Mouse (Mus musculus): ENCODE data around the gene Igsf9b. TPM values are rescaled to one million over a fixed set of nuclear protein-coding genes. Genes with fewer than 3 reads are reported as not detected.

Gene Igsf9b
- polyA plus RNA-seq, 1 experiment from 2014 or later, result 0.01 TPM

DNA sequence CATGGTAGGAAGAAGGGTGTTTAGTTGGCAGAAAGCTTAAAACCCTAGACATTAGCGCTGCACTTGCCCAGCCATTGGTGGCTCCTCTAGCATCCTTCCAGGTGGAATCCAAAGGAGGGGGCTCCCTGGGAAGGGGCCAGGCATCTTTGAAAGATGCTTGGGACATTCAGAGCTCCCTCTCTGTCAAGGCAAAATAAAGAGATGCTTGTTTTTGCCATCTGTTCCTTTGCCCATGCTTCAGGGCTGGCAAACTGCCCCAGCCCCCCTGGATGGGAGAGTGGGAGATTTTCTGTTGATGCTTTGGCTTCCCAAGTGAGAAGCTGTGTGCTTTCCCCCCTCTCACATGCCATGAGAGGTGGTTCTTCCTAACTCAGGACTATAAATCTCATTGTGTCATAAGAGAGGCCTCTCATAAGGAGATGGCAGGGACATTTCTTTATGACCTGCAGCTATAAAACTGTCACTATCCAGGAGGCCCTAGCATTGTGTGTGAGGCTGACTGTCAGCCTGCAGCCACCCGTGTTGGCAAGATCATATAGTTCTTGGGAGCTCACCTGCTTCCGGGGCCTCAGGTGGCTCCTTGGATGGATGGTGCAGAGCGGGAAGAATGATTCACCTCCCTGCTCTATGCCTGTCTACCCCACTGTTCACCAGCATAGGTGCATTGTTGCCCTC, 38.1 kb downstream of the Igsf9b start:
- no peaks in the 10 kb centered on the region for H3K4me1 ChIP-seq (ENCODE audit: insufficient read depth)
- TF ChIP-seq EP300 (IDR thresholded peaks at IDR 0.05; ENCODE audit: low read depth), result no peak
- no peak for TF ChIP-seq CTCF (IDR thresholded peaks at IDR 0.05; ENCODE audit: low read depth)
- no peak overlapping the region for H3K27ac ChIP-seq (ENCODE audit: low read depth)
- WGBS (ENCODE audit: insufficient replicate concordance), result 81% methylated on average over 4 of the region's 4 CpGs
- H3K36me3 ChIP-seq (replicated peaks; ENCODE audit: insufficient read depth, low read length), result no peaks in the 10 kb centered on the region
- H3K9ac ChIP-seq (replicated peaks), result no peak overlapping the region
- ATAC-seq, result no peak
- DNase-seq, result no peak
- H3K4me2 ChIP-seq (ENCODE audit: low read depth, low read length), result no peak overlapping the region
- H3K27me3 ChIP-seq (ENCODE audit: insufficient read depth, low read length), result no peaks in the 10 kb centered on the region
- no peak overlapping the region for H3K4me3 ChIP-seq (ENCODE audit: low read depth, low read length)
- no peaks in the 10 kb centered on the region for H3K9me3 ChIP-seq (ENCODE audit: low read length)

DNA sequence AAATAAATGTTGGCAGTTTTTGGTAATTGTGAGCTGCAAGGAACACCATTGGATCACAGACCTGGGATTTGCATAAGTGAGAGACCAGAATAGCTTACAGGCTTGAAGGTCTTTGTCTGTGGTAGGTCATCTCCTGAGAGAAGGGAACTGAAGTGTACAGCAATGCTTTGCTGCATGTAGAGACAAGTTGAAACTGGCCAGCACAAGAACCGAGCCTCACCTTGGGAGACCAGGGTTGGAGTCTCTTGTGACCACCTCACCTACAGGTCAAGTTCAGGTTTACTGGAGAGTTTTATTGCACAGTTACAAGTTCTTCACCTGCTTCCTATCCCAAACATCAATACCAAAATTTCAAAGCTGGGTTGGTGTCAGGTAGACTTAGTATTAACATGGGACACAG, 40.2 kb downstream of the Igsf9b start:
- ATAC-seq (no peak), DNase-seq (no peak)
- Histone ChIP-seq H3K9me3 (ENCODE audit: low read length) (no peaks in the 10 kb centered on the region), H3K9ac (replicated peaks) (no peak overlapping the region), H3K4me1 (ENCODE audit: insufficient read depth) (no peaks in the 10 kb centered on the region), H3K27ac (ENCODE audit: low read depth) (no peak overlapping the region), H3K36me3 (replicated peaks; ENCODE audit: insufficient read depth, low read length) (no peaks in the 10 kb centered on the region), H3K4me3 (ENCODE audit: low read depth, low read length) (no peak overlapping the region), H3K27me3 (ENCODE audit: insufficient read depth, low read length) (no peaks in the 10 kb centered on the region), H3K4me2 (ENCODE audit: low read depth, low read length) (no peak overlapping the region)
- 76% methylated on average over 1 of the region's 1 CpGs for WGBS (ENCODE audit: insufficient replicate concordance)
- TF ChIP-seq CTCF (IDR thresholded peaks at IDR 0.05; ENCODE audit: low read depth) (no peak), EP300 (IDR thresholded peaks at IDR 0.05; ENCODE audit: low read depth) (no peak)

DNA sequence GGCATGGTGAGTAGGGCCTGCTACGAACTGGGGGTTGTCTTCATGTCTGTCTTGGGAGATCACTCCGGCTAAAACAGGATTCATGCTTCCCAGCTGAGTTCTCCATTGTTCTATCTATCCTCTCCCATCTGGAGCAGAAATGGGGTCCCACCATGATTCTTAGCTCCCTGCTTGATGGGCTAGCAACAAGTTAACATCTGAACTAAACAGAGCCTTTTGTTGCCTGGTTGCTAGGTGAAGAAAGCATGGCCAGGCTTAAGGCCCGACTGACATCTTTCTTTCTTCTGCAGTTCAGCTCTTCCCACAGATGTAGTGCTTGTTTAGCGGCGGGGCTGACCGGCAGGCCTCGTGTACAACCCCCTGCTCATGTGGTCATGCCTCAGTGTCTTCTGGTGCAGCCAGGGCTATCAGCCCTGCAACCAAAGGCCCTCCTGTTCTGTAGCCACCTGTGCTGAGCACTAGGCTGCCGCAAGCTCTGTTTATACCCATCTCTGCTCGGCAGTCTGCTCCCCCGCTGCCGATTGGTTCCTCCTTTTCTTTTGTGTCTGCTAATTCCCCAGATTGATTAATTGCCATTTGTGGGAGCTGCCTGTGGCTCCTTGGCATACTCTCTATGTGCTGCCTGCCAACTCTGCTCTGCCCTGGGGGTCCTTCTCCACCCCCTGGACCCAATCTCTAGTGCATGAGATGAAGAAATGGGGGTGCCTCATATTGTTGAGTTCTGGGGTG, 47.7 kb downstream of the Igsf9b start:
- Histone ChIP-seq H3K4me1 (ENCODE audit: insufficient read depth) (no peaks in the 10 kb centered on the region), H3K4me3 (ENCODE audit: low read depth, low read length) (no peak overlapping the region), H3K27me3 (ENCODE audit: insufficient read depth, low read length) (no peaks in the 10 kb centered on the region), H3K9me3 (ENCODE audit: low read length) (no peaks in the 10 kb centered on the region), H3K36me3 (replicated peaks; ENCODE audit: insufficient read depth, low read length) (no peaks in the 10 kb centered on the region), H3K9ac (replicated peaks) (no peak overlapping the region), H3K27ac (ENCODE audit: low read depth) (no peak overlapping the region), H3K4me2 (ENCODE audit: low read depth, low read length) (no peak overlapping the region)
- TF ChIP-seq EP300 (IDR thresholded peaks at IDR 0.05; ENCODE audit: low read depth), result no peak
- TF ChIP-seq CTCF (IDR thresholded peaks at IDR 0.05; ENCODE audit: low read depth), result no peak
- ATAC-seq (no peak), DNase-seq (no peak)
- 74% methylated on average over 11 of the region's 11 CpGs for WGBS (ENCODE audit: insufficient replicate concordance)

DNA sequence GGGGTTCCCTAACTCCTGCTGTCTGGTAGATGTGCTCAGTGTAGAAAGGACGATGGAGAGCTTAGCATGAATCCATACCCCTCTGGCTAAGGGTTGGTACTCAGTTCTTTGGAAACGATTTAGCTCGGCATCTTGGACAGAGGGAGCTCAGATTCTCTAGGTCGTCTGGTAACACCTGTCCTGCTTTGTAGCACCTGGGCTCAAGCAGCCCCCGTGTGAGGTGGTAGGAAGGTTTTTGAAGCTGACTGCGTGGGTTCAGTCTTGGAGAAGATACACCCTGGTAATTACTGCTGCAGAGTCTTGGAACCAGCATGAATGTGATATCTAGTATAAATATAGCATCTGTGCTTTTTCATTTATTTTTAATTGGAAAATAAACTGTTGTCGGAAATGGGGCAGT, 54.1 kb downstream of the Igsf9b start:
- Histone ChIP-seq H3K36me3 (replicated peaks; ENCODE audit: insufficient read depth, low read length) (no peaks in the 10 kb centered on the region), H3K4me3 (ENCODE audit: low read depth, low read length) (no peak overlapping the region), H3K4me2 (ENCODE audit: low read depth, low read length) (no peak overlapping the region), H3K27ac (ENCODE audit: low read depth) (no peak overlapping the region), H3K27me3 (ENCODE audit: insufficient read depth, low read length) (no peaks in the 10 kb centered on the region), H3K9me3 (ENCODE audit: low read length) (no peaks in the 10 kb centered on the region), H3K9ac (replicated peaks) (no peak overlapping the region), H3K4me1 (ENCODE audit: insufficient read depth) (no peaks in the 10 kb centered on the region)
- 76% methylated on average over 7 of the region's 7 CpGs for WGBS (ENCODE audit: insufficient replicate concordance)
- DNase-seq (no peak), ATAC-seq (no peak)
- TF ChIP-seq EP300 (IDR thresholded peaks at IDR 0.05; ENCODE audit: low read depth) (no peak), CTCF (IDR thresholded peaks at IDR 0.05; ENCODE audit: low read depth) (no peak)

DNA sequence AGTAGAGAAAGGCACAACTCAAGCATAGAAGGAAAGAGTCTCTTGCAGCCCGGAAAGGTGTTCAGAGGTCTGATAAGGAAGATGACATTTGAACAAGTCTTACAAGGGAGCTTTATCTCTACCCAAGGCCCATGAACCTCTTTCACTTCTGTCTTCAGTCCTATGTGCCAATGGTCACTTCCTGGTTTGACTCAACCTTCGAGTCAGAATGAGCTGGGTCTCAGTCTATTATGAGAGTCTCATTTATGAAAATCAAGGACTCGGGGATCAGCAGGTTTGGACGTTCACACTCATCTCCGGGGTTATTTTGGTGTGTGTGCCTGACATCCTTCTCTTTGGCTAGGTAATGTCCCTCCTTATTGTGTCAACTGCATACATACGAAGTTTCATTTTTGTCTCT, 58.9 kb downstream of the Igsf9b start:
- H3K4me1 ChIP-seq (ENCODE audit: insufficient read depth), result no peaks in the 10 kb centered on the region
- WGBS (ENCODE audit: insufficient replicate concordance), result 75% methylated on average over 6 of the region's 6 CpGs
- no peak for DNase-seq
- H3K9ac ChIP-seq (replicated peaks), result no peak overlapping the region
- H3K4me2 ChIP-seq (ENCODE audit: low read depth, low read length), result no peak overlapping the region
- no peaks in the 10 kb centered on the region for H3K27me3 ChIP-seq (ENCODE audit: insufficient read depth, low read length)
- TF ChIP-seq CTCF (IDR thresholded peaks at IDR 0.05; ENCODE audit: low read depth), result no peak
- no peak overlapping the region for H3K27ac ChIP-seq (ENCODE audit: low read depth)
- H3K4me3 ChIP-seq (ENCODE audit: low read depth, low read length), result no peak overlapping the region
- ATAC-seq, result no peak
- no peaks in the 10 kb centered on the region for H3K9me3 ChIP-seq (ENCODE audit: low read length)
- H3K36me3 ChIP-seq (replicated peaks; ENCODE audit: insufficient read depth, low read length), result no peaks in the 10 kb centered on the region

DNA sequence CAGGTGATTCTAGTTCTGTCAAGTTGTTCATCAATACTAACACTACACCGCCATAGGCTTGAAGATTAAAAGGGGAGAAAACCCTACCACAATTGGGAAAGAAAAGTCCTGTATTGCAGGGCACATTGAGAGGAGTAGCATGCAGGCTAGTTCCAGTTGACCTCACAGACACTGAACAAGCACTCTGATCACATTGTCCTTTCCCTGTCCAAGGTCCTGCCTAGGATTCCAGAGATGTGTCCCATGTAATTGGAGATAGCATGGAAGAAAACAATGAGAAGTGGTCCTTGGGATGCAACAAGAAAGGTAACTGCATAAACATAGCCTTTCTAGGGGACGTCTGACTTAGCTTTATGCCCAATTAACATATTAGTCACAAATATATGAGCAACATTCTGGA, 68.2 kb downstream of the Igsf9b start:
- Histone ChIP-seq H3K9ac (replicated peaks) (no peak overlapping the region), H3K27me3 (ENCODE audit: insufficient read depth, low read length) (no peaks in the 10 kb centered on the region), H3K9me3 (ENCODE audit: low read length) (no peaks in the 10 kb centered on the region), H3K4me3 (ENCODE audit: low read depth, low read length) (no peak overlapping the region), H3K4me1 (ENCODE audit: insufficient read depth) (no peaks in the 10 kb centered on the region), H3K36me3 (replicated peaks; ENCODE audit: insufficient read depth, low read length) (no peaks in the 10 kb centered on the region), H3K4me2 (ENCODE audit: low read depth, low read length) (no peak overlapping the region), H3K27ac (ENCODE audit: low read depth) (no peak overlapping the region)
- DNase-seq, result no peak
- 47% methylated on average over 2 of the region's 2 CpGs for WGBS (ENCODE audit: insufficient replicate concordance)
- TF ChIP-seq EP300 (IDR thresholded peaks at IDR 0.05; ENCODE audit: low read depth), result no peak
- no peak for TF ChIP-seq CTCF (IDR thresholded peaks at IDR 0.05; ENCODE audit: low read depth)
- no peak for ATAC-seq

Measured in liver, postnatal 0 days (tissue).